Mouse (Mus musculus) cortical plate, adult 2 months (tissue): Measurements from ENCODE around the gene 1700037H04Rik.

Experiments used
- CTCF ChIP-seq: fragments of 200-500 bp; IDR thresholded peaks from 2 replicates; pipeline ENCODE4 v1.5.1; 2011; ENCODE audit warnings: mild to moderate bottlenecking, control low read depth, low read length; ENCODE audit not compliant: insufficient read depth; ENCODE audit errors: extremely low read depth
- POLR2A ChIP-seq: fragments of 200-500 bp; IDR thresholded peaks from 2 replicates; pipeline ENCODE4 v1.6.1; 2011; ENCODE audit warnings: mild to moderate bottlenecking, low read length, control low read depth; ENCODE audit not compliant: insufficient read depth; ENCODE audit errors: extremely low read depth

GRCm38 (mm10) chr2:131132930-131133547, 26.8 kb downstream of the 1700037H04Rik start, which contains the start of gene Gm11037:
- TF ChIP-seq POLR2A: no peak
- TF ChIP-seq CTCF: no peak
